Mouse (Mus musculus): ENCODE measurements around the gene Cmtm4.

DNA sequence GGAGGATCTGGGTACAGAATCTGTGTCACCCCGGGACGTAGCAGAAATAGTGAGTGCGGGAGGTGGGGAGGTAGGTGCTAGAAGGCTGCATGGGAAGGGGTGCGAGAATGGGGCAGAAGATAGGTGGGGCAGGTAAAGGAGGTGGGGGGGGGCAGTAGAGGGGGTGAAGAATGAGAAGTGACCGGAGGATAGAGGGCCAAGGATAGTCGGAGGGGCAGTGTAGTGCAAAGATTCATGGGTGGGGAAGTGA lies 55.7 kb downstream of the Cmtm4 start:
- TF ChIP-seq CTCF (IDR thresholded peaks at IDR 0.05; ENCODE audit: low read depth) (no peak), EP300 (optimal IDR thresholded peaks at IDR 0.05) (no peak)

All from stomach, postnatal 0 days (tissue).